Mouse (Mus musculus) left cerebral cortex, adult 11 months (tissue): ENCODE data around the gene Zfp292.
A peak's percentile ranks its signal among the peaks of the same experiment; 100 is the strongest.
"Not testable (repeated sequence)": the region's sequence is repeated elsewhere in the genome, so short reads cannot be mapped to it uniquely, and the experiment has no call there.

Source experiments
- DNase-seq: peaks from one replicate; pipeline ENCODE4 v3.0.0; 2022; ENCODE audit warnings: low spot score

Zfp292 gene

DNA sequence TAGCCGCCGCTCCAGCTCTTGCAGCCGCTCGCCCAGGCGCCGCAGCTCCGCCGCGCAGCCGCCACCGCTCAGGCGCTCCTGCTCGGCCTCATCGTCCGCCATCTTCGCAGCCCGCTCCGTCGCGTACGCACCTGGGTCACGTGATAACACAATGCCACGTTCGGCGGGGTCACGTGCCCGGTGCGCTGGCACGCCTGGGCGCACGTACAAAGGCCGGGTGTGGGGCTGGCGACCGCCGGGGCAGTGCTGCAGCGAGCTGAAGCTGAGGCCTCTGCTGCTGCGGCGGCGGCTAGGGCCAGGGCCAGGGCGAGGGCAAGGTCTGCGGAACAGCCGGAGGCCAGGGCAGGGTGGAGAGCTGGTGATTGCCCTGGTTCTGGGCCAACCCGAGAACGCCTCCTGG is at the start of gene Zfp292:
Gene Zfp292 (minus strand): TSS at position 143 of the 400 bp plus-strand sequence.
- peak; percentile 93 for DNase-seq

DNA sequence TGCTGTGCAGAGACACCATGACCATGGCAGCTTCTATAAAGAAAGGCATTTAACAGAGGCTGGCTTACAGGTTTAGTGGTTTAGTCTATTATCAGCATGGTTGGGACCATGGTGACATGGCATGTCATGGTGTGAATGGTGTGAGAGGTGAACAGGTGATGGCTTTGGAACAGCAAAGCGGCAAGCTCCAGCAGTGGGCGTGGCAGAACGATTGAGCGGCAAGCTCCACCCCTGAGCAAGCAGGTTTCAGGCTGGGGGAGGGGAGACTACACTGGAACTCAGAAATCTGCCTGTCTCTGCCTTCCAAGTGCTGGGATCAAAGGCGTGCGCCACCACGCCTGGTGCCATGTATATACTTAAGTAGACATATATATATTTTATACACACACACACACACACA is 45.6 kb upstream of the Zfp292 start:
- not testable (repeated sequence) for DNase-seq

DNA sequence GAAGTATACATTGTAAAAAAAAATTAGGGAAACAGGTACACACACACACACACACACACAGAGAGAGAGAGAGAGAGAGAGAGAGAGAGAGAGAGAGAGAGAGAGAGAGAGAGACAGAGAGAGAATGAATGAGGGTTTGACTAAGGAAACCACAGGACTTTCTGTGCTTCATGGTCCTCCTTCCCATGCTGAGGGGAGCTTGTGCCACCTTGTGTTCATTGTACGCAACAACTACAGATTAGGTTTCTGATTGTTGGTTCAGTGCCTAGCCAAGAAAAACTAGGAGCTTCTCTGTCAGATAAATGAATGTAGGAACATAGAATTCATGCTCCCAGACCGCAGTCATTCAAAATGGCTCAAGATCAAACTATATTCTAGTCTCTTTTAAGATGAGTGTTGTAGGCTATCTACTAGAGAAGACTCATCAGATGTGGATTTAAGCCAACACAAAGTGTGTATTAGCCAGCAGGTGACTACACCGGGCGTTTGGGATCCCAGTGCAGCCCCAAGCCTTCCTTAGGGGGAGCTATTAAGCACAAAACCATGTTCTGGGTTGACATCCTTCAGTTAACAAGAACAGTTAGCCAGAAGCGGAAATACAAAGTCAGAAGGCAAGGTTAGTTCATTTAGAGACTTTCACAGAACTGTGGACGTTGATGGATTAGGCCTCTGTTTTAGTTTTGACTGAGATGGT is 39.6 kb upstream of the Zfp292 start:
- peak; percentile 13 for DNase-seq

DNA sequence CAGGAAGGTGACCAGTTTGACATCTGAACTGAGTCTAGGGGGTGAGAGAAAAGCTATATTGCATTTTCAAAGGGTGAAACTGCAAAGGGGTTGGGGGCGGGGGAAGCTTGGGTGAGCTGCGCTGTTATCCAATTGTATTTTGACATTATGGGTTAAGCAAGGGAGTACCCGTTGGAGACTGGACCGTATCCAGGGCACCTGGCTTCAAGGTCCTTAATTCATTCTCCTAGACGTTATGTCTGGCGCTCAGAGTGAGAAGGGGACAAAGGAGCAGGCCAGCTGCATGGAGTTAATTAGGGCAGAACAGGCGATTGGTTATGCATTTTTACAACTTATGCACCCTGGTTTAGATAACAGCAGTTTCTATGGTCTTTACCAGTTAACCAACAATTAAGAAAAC is 34.6 kb upstream of the Zfp292 start:
- no peak for DNase-seq

DNA sequence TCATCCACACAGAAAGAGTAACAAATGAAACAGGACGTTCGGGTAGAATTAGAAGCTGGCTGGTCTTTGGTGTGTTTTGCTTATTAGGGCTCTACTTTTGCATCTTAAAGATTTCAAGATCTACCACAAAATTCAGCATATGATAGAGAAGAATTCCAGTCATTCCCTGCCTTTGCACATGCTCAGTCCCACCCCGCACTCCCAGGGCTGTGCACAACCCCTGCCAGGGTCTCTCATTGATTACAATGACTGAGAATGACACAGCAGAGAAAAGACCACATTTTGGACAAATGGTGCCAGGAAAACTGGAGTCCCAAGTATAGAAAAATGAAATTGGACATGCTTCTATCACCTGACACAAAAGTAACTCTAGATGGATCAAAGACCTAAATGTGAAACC is 29.4 kb upstream of the Zfp292 start:
- no peak for DNase-seq

DNA sequence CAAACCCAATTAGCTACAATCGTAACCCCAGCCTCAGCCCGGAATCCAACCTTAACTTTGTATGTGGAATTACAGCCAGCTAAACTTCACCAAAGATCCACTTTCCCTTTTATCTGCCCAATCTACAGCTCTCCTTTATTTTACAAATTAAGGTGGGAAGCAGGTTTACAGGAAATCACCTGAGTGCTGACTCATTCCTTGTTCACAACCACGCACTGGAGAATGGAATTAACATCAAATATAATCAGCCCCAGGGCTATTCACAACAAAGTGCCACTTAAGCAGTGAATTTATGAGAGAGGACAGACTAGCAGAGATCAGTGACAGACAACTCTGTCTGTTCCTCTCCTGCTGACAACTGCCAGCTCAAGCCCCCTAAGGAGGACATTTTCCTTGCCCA is 28.6 kb upstream of the Zfp292 start:
- no peak for DNase-seq

DNA sequence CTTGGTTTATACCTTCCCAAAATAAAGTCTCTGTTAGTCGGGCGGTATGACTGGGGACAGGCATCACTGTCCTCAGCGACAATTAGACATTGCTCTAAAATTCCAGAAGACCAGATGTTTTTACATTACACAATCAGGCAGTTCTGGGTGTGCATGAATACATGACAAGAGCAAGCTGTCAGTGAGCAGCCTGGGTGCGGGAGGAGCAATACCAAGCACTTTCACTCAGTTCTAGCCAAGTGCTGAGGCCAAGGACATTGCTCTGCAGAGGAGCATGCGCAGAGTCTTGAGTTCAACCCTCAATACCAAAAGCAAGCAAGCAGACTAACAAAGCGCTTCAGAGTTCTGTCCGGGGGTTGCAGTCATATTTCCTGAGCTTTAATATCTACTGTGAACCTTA is 25.4 kb upstream of the Zfp292 start:
- DNase-seq = no peak

DNA sequence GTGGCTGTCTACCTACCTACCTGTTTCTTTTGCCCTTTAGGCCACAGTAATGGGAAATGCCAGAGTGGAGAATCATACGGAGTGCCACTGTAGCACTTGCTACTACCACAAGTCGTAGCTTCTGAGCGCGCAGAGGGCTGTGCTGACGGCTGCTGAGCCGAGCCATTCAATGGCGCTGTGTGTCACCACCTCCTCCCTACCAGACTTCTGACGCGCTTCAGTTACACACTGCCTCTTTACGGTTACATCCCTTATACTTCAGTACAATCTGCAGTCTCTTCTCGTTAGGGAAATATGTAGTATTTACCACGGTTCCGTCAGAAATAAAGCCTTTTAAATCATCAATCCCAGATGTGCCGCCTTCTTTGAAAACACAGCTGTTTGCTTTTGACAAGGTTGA is 24.3 kb upstream of the Zfp292 start:
- no peak for DNase-seq

DNA sequence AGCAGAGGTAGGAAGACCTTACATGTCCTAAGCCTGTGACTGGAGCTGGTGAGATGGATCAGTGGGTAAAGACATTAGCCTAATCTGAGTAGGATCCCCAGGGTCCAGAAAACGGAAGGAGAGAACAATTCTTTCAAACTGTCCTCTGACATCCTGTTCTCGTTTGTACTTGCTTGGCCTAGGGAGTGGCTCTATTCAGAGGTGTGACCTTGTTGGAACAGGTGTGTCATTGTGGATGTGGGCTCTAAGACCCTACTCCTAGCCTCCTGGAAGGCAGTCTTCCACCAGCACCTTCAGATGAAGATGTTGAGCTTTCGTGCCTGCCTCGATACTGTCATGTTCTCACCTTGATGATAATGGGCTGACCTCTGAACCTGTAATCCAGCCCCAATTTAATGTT is 23.4 kb upstream of the Zfp292 start:
- no peak for DNase-seq

DNA sequence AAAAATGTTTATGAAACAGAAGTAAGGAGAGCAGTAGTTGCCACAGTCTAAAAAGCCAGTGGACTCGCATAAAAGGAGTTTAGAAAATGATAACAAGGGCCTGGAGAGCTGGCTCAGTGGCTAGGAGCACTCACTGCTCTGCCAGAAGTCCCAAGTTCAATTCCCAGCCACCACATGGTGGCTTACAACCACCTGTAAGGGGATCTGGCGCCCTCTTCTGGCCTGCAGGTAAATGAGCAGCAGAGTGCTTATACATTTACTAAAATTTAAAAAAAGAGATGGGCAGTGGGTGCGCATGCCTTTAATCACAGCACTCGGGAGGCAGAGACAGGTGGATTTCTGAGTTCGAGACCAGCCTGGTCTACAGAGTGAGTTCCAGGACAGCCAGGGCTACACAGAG is 22.6 kb upstream of the Zfp292 start:
- no peak for DNase-seq

DNA sequence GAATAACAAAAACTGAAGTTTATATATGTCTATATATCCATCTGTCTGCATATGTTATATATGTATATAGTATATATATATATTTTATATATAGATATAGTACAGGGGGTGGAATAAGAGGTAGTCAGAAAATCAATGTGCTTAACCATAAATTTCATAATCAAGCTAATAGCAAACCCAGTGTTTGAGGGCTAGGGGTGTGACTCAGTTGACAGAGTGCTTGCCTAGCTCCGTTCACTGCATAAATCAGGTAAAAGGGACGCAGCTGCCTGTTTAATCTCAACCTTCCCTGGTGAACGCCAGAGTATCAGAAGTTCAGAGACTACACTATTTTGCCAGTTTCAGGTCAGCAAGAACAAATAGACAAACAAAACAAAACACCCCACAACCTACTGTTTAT is 18.8 kb upstream of the Zfp292 start:
- DNase-seq = not testable (repeated sequence)

DNA sequence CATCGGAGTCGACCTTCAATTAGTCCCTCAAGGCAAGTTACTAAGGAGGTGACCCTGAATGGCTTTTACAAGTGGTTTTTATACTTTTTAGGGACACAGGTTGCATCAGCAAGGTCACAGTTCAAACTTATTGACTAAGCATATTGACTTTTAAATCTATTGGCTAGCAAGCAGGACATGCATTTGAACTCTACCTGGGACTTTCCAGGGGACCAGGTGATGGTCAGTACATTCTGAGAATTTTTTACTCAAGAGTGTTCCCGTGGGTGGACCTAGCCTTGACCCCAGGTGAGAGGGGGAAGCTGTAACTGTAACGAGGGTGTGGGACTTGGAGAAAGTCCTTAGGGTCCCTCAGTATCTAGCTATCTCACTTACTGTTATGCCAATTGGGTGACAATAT is 18.4 kb upstream of the Zfp292 start:
- no peak for DNase-seq

DNA sequence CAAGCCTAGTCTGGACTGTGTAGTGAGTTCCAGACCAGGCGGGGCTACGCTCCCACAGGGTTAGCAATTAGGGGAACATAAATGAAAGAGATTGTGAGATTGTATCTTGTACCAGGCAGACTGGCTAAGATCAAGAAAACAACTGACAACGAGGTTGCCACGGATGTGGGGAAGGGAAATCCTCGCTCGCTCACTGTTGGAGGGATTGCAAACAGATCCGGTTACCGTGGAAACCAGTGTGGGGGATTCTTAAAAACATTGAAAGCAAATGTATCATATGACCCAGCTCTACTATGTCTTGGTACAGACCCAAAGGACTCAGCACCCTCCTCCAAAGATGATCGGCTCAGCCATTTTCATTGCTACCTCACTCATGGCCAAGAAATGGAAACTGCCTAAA is 17.4 kb upstream of the Zfp292 start:
- DNase-seq = no peak

DNA sequence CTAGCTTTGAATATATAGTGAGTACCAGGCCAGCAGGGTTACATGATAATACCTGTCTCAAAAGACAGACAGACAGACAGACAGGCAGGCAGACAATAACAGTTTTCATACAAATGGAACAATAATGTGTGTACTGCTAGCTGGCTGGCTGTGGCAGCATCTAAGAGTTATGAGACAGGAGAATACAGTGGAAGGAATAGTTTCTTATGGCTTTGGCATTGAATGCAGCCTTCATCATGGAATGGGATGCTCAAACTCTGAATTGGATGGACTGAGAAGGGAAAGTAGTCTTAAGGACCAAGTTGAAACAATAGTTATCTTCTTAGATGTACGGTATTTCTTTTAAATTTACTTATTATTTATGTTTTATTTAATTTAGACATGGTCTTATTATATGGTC is 16.6 kb upstream of the Zfp292 start:
- DNase-seq = no peak

DNA sequence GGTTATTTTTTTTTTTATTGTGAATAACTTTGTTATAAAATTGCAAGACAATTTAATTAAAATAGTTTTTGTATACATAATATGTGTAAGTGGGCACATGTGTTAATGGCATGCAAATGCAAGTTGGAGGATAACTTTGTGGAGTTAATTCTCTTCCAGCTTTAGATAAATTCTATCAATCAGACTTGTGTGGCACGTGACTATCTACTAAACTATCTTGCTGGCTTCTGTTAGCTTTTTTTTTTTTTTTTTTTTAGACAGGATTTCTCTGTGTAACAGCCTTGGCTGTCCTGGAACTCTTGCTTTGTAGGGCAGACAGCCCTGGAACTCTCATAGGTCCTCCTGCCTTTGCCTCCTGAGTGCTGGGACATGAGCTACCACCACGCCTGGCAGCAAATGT is 15.7 kb upstream of the Zfp292 start:
- no peak for DNase-seq

DNA sequence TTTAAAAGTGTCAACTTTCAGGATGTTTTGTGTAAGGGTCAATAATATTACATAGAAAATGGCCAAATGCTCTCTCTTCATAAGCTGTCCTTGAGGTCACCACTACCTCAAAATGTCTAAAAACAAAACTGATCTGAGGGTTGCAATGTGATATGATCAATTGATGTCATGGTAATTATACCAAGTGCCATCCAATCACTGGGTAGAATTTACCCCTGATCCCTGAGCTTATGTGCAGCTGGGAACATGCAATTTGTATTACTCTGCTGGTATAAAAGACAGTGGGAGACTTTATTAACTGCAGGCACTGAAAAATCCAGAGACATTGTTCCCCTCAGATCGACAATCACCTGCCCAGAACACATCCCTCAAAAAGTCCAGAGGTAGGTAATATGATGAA is 10.7 kb upstream of the Zfp292 start, which contains the start of gene Cga:
Gene Cga (plus strand): TSS at position 301 of the 400 bp plus-strand sequence.
- no peak for DNase-seq

DNA sequence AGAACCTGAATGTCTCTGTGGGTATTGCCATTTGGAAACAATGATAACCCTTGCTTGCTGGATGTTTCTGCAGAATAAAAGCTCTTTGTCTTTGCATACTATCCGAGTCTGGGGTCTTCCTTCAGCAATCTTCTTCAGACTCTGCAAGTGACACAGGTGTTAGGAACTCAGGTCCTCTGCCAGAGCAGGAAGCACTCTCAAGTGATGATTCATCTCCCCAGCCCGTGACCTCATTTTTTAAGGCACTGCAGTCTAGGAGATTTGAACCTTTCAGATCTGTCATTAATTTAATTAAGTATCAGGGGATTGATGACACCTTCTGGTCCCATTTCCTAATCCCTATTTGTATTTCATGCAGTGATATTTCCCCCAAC is 7.0 kb upstream of the Zfp292 start:
- no peak for DNase-seq

DNA sequence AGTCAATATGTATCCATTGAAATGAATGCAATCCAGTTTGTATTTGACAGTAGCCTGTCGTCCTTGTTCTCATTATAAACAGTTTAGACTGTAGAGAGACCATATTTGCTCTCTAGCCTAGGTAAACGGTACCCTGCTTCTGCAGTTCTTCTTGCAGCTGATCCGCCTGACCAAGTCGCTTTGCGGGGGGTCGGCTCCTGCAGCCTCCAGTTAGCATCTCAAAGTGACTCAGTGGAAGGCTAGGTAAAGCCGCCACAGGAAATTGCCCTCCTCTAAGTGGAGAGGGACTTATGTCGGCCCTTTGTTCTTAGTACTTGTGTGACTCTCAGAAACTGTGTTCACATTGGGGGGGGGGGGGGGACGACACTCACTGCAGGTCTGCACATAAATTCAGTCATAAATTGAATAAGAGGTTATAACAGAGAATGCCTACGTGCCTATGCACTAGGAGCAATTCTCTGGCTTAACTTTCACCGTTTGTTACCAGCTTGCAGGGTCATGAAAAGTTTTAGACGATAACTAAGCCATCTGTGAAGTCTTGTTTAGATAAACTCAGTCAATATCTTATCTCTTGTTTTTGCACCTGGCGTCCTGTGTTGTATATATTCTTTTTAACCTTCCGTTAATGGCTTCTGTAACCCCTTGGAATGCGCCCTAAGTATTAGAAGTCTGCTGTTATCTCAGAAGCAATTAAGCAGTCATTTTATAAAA is 6.5 kb upstream of the Zfp292 start:
- DNase-seq = no peak

DNA sequence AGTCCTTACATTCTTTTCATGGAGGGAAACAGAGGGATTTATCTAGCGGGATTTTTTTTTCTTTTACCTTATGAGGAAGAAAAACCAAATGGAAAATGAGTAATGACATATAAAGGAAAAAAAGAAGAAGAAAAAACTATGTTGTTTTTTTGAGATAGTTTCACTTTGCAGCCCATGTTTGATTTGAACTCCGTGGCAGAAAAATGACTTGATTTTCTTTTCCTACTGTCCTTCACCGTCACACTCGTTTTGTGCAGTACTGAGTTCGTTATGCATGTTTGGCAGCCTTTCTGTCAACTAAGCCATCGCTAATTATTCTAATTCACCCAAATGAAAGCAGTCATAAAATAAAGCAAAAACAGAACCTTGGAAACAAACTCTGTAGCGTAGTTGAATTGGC is 4.5 kb upstream of the Zfp292 start:
- no peak for DNase-seq

DNA sequence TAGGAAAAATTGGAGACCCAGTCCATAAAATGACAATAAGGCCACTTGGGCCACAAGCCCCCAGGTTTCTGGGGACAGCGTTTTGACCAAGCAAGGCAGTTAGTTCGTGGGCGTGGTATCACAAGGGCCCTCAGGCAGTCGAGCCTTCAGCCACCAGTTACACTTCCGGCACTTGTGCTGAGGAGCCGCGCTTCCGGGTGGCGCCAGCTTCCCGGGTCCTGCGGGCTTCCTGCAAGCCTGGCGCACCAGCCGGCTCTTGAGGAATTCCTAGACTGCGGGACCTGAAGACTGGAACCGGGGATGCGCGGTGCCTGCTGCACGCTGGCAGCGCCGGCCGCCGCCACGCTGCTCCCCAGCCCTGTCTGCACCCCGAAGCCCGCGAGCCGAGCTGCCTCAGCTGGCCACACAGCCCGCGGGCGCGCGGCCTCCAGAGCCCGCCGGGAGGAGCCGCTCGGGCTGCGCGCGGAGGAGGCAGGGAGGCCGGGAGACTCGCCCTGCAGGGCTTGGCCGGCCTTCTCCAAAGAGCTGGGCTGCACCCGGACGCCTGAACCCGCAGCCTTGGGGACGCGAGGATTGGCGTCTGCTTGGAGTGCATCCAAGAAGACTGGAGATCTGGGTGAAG is 3.8 kb upstream of the Zfp292 start:
- peak; percentile 76 for DNase-seq

DNA sequence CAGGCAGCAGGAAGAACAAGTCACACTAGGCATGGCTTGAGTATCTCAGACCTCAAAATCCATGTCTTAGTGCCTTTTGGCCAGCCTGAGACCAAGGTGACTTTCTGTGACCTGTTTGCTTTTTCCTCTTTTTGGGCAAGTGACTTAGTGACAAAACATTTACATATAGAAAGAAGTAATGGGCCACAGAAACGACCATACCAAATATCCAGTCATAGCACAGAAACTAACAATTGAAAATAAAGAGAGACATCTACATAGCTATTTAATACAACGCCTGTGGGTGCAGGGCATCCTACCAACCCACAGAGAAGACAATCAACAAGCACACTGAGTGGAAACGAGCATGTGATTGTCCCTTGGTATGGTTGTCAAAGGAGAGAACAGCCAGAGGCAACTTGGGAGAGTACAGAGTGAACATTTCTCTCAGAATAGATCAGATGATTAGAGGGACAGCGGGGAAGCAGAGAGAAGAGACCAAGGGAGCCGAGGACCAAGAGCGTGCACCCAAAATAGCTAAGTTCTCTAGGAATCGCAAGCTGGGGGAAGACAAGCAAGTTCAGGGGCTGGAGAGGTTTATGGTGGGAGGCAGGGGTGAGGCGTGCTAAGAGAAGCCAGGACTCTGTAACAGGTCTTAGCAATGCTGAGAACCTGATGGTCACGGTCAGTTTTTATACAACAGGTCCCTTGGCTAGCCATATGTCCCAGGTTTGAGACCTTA is 3.0 kb upstream of the Zfp292 start:
- no peak for DNase-seq

DNA sequence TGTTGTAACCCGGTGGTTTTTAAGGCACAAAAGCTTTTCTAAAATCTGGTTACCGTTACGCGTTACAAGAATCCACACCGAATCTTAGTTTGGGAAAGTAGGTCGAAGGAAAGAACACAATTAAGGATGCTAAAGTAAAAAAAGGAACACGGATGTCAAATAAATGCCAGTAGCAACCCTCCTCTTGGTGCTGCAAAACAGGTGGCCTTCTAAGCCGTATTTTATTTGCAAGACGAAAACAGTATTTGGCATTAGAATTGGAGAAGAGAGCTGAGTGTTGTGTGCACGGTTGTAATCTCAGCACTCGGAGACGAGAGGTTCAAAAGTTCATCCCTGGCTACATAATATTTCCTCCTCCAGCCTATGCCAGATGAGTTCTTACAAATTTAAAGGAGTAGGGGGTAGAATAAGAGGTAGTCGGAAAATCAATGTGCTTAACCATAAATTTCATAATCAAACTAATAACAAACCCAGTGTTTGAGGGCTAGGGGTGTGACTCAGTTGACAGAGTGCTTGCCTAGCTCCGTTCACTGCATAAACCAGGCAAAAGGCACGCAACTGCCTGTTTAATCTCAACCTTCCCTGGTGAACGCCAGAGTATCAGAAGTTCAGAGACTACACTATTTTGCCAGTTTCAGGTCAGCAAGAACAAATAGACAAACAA is 738 bp upstream of the Zfp292 start:
- no peak for DNase-seq
